Mouse (Mus musculus) urinary bladder, adult 2 months (tissue): Measurements from ENCODE around the gene Cxcl14. TPM values are rescaled to one million over a fixed set of nuclear protein-coding genes. Genes with fewer than 3 reads are reported as not detected.

ENCODE experiments used
- DNase-seq: peaks from one replicate; pipeline ENCODE4 v3.0.0; 2022; ENCODE audit warnings: low spot score
- polyA plus RNA-seq: library from polyadenylated mRNA; depleted of rRNA; stranded (reverse); fragments of >200 nt; gene quantifications from 2 replicates; pipeline ENCODE4 v1.2.3, GENCODE M21; 2012

The Cxcl14 gene
- polyA plus RNA-seq, 1 experiment: 402 TPM

DNA sequence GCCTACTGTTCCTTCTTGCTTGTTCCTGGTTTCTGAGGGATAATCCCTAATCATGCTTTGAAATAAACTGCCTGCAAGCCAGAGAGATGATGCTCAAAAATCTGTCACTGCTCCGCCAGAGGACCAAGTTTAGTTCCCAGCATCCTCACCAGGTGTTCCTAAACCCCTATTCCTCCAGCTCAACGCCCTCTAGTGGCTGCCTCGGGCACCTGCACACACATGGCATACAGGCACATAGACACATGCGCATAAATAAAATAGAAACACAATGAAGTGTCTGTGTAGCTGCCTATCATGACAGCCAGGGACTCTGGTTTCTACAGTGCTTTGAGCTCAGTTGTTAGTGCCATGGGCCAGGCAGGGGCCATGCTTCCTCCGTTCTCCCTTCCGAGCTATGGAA lies 6.4 kb downstream of the Cxcl14 start:
- no peak for DNase-seq

DNA sequence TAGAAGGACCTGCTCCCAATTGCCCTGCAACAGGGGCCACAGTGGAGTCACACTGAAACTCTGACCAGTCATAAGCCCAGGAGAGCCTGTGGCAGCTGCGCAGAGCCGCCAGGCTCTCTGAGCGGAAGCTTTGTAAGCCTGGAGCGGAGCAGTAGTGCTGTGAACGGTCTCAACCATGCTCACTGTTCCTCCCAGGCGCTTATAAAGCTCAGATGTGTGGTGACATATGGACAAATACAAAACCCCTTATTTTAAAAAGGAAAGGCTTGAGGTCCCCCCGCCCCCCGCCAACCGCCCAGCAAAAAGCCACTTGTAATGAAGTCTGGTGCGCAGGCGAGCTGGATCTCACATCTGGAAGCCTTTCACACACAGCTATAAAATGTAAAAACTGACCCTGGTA lies 7.1 kb downstream of the Cxcl14 start:
- DNase-seq: no peak

DNA sequence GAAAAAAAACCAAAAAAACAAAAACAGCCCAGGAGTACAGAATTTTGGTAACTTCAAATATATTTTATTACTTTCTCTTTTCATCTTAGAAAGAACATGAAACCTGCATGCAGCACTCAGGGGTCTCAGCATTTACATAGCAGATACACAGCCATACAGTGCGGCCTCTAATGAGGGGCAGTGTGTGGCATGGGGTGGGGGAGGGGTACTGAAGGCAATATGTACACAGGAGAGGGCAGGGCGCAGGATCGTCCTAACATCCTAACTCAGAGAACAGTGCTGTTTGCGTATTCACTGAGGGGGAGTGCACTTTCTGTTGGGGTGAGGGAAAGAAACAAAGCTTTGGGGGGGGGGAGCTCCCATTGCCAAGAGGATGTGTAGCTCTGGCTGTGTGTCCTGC lies 7.8 kb downstream of the Cxcl14 start:
- DNase-seq: no peak

DNA sequence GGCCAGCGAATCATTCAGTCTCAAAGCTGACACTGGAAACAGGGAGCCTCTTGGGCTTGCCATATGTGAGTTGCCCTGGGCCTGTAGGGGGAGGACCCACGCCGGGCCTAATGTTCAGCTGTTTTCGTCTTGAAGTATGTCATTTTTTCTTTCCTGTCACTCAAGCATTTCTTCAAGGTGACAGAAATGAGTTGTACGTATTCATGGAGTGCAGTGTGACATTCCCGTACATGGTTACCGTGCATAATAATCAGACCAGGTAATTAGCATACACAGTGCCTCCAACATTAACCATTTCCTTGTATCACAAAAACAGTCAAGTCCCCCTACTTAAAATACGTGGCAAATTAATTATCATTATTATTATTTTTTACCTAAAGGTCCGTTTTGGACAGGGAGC lies 9.3 kb downstream of the Cxcl14 start:
- no peak for DNase-seq

DNA sequence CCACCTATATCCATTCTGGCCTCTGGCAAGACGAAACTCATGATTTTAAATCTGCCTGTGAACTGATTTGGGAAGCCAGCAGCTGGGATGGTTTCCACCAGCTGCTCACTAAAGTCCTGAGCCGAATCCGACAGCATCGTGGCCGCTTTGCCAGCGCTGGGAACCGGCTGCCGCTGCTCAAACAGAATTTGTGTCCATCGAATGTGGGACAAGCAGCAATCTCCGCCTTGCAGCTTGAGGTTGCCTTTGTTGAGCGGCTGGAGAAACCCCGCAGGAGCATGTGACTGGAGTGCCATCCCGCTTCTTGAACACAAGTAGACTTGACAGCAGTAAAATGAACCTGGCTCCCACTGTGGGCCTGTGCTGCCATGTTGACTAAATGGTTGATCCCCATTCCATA lies 13.0 kb downstream of the Cxcl14 start:
- no peak for DNase-seq

DNA sequence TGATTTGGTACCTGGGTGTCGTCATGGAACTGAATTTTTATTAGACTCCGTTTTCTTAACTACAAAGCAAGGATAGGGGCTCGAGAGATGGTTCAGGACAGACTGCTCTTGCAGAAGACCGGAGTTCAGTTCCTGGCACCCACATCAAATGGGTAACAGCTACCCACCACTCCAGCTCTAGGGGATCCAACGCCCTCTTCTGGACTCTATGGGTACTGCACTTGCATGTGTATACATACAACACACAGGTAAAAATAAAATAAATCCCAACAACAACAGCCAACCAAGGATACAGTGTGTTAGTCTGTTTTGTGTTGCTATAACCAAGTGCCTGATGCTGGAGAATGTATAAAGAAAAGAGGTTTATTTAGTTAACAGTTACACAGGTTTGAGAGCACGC lies 16.0 kb downstream of the Cxcl14 start:
- DNase-seq: no peak

DNA sequence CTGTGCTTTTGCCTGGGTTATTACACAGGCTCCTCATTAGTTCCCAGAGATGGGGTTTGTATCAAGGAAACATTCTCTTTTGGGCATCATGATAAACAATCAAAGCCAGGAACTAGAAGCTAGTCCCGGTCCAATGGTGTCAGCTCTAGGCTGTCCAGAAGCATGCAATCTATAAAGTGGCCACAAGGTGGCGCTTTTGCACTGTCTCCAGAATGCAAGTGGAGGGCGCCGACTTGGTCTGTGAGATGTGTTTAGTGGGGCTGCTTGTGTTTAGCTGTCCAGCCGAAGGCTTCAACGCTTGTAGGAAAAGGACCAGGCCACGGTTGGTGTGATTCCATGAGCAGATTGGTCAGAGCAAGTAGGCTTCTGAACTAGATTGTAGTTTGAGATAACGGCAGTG lies 16.9 kb downstream of the Cxcl14 start:
- DNase-seq: peak; percentile 75

DNA sequence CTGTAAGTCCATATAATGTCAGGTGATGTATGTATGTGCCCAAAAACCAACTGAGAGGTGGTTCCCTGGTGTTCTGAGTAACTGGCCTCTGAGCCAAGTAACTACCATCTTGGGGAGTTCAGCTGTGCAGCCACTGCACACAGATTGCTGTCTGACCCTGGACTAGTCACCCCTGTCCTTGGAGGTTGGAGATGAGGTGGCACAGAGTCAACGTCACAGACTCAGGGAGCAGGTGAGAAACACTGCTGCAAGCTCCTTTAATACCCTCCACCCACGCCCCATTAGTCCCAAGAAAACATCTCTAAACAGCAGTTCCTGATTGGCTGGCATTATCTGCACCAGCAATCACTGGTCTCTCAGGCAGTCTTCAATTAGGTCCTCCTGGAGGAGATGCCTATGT lies 21.2 kb downstream of the Cxcl14 start:
- DNase-seq: no peak

DNA sequence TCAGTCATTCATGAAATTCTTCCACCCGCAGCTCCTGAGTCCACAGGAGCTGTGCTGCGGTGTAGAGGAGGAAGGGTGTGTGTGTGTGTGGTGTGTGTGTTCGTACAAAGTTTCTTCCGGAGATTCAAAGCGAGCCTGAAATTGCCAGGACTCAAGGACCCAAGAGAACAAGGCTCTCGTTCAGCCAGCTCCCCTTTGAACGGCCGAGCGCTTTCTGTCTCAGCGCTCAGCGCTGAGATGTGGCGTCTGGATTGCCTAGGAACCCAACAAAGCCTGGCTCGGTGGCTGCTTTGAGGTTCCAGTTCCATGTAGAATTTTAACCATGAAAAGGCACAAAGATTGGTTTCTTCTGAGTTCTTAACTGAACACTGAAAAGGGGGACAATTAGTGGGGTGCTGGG lies 26.2 kb downstream of the Cxcl14 start:
- no peak for DNase-seq

DNA sequence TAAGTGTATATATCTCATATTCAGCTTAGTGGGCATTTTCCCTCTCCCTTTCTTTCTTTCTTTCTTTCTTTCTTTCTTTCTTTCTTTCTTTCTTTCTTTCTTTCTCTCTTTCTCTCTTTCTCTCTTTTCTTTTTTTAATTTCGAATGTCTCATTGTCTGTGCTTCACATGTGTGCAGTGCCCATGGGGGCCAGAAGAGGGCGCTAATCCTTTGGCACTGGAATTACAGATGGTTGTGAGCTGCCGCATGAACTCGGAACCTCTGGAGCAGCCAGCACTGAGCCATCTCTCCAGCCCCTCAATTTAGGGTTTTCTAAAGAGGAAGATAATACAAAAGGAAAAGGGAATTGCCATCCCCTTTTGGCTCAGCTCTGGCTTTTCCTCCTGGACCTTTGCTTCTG lies 29.0 kb downstream of the Cxcl14 start:
- no peak for DNase-seq

DNA sequence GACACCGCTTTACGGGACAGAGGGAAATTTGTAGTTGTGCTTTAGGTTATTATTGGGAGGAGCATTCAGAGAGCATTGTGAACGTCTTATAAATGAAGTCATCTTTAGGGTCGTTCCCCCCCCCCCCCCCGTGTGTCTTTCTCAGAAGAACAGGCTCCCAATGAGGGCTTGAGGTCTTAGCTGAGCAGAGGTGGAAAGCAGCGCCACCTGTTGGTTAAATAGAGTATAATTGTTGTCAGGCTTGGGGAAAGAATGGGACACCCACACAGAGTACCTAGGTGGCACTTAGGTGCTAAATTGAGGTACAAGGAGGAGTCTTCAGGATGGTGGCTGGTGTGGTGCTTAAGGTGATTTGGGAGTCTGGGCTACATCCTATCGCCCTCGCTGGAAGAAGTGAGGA lies 29.9 kb downstream of the Cxcl14 start:
- no peak for DNase-seq

DNA sequence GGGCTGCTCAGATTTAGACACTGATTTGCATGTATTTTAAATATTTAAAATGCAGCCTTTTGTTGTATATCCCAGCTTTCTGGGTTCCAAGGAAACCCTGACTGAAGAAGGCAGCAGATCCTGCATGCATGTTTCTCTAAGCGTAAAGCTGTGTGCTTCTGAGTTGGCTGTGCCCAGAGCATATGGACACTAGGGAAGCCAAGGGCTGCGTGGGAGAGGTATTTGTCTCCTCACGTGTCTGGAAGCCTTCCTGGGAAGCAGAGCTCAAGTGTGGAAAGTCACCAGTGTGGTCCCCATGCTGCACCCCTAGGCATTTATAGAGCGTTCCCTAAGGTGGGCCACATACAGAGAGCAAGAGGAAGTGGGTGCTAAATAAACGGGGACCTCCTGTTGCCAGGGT lies 30.7 kb downstream of the Cxcl14 start:
- DNase-seq: no peak

DNA sequence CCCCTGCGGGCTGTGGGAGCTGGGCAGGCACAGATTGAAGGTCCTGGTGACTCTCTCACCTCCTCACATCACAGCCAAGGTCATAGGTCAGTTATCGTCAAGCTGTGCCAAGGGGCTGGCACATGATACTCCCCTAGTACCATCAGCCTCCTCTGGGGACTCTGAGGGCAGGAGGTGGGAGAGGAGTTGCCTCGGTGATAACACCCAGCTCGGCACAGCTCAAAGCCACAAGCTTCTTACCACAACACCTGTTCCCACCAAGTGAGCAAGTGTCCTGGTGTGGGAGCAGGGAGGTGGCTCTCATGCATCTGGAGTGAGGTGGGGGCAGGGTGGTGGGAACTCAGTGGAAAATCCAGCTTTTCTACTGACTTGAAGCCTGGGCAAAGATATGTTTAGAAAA lies 34.1 kb downstream of the Cxcl14 start:
- DNase-seq: no peak

DNA sequence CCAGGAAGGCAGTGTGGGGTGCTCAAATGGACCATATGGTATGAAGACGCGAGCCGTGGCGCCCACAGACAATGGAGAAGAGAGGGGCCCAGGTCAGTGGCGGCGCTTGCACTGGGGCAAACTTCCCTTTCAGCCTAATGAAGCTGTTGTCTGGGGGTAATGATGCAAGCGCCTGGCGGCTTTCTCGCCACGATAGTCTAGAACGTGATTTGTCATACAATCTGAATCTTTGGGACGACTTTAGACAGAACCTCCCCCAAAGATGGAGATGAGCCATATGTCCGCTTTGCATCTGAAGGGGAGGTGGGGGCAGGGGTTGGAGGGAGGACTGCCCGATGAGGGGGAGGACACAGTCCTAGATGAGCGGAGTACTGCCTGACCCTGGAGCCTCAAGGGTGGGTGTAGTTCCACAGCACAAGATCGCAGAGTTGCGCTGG lies 36.0 kb downstream of the Cxcl14 start:
- no peak for DNase-seq

DNA sequence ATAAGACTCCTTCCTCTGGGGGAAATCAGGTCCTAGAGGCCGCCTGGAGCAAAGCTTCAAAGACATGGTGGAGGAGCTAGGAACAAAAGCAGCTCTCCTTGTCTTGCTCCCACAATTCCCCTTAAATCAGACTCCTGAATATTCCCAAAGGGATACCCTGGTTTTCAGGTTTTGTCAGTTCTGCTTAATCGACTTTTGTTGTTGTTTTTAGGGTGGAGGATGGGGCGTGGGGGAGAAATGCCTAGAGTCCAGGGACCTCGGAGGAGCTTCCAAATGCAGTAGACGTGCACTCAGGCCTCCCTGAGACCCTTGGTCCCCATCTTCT lies 36.5 kb downstream of the Cxcl14 start:
- DNase-seq: no peak

DNA sequence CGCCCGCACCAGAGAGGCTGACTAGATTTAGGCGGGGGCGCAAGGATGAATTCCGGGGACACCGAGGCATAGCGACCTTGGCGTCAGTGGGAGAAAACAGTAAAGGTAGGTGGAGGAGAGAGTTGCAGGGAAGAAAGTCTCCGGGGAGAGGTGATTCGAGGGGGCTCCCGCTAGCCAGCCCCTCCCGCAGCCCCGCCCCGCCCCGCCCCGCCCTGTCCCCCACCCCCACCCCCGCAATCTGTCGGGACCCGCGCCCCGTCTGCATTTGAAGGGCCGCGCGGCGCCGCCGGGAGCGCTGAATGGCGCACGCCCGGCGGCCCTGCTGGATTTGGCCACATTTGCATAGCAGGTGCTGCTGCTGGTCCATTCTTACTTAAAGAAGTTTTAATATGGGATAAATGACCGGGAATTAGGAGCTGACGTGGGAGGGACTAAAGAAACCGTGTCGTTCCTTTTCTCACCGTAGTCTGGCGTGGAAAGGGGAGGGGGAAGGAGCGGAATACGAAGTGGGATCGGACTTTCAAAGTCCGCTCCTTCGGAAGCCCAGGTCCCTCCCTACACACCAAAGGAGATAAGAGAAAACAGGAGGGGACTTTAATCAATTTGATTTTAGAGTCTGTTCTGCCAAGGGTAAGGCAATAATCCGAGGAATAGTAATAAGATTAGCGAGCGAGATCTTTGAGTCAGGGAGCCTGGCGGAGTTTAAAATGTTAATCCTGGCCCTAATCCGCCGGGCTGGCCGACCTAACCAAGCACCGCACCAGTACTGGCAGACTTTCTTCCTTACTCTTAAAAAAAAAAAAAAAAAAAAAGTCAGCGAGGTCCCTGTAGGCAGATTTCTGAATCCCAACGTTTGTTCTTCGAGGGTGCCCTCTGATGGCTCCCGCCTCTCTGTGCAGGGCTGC lies 37.1 kb downstream of the Cxcl14 start:
- DNase-seq: no peak

DNA sequence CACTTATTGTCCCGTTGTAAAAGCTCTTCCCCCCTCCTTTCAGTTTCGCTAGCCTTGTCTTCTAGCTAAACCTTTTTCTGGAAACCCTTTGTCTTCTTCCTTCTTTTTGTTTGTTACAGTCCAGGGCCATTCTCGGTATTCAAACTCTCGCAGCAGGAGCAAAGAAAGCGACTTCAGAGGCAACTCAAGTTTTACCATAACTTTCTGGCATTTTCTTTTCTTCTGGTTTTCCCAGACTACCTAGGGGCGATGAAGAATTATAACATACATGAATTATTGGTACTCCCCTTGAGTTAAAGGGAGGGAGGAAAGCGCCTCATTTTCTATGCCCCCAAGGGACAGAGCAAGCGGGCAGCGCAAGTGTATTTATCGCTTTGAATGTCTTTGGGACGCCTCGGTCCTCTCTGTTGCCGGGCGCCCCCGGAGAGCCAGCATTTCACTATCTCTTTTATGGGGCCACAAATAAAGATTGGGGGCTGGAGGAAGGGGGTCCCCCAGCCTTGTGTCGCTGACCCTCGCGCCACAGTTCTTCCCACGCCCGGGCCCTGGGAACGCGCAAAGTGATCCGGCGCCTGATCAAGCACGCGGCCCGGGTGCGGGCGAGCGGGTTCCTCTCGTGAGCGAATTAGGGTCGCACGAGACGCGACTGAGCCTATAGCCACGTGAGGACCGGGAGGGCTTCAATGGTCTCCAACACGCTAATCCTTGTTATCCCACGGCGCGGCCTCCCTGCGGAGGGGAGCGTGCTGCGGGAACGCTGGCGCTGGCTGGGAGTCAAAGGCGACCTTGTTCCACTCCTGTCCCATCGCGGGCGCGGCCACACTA lies 37.9 kb downstream of the Cxcl14 start:
- no peak for DNase-seq

DNA sequence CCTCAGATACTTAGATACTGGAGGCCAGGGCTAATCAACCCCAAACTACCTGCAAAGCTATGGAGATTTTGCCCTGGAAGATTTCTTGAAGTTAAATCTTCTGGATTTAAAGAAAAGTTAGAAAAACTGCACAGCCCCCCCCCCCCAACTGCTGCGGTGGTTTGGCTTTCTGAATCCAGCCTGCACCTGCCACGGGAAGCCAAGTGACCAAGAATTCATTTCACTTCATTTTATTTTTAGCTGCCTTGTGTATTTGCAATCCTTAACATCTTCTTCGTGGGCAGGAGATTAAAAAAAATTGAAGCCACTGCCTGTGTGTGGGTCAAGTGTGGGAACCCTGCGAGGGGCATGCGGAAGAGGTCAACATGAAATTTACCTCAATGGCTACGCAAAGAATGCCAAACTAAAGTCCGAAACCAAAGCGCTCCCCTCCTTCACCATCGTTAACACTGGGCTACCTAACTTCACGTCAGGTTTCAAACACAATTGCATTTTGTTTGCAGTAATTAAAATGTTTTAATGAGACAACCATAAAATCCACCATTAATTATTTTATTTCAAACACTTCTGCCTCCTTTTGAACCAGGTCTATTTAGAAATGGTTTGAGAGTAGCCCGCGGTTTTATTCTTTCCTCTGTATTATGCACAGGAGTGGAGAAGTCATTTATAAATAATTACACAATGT lies 38.7 kb downstream of the Cxcl14 start:
- DNase-seq: no peak

DNA sequence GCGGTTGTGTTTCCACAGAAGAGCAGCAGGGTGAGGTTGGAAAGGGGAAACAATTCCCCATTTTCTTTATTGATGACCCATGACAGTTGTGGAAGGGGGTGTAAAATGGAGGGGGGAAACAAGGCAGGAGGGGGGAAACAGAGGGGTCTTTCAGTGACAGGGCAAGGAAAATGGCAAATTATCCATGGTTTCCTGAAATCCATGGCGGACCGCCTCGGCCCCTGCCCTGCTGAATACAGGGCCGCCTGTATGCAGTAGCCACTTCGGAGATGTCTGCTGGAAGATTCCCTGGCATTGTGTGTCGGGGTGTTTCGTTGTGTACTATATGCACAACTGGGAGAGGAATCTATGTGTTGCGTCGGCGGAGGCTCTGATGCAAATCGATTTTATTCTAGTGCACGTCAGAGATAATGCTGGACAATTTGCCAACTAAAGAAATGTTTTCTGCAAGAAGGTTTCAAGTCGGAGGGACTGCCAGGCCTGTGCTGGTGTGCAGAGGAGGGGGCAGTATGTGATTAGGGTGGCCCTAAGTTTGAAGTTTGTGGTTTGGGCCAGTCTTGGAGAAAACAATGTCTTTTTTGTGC lies 39.5 kb downstream of the Cxcl14 start:
- no peak for DNase-seq

DNA sequence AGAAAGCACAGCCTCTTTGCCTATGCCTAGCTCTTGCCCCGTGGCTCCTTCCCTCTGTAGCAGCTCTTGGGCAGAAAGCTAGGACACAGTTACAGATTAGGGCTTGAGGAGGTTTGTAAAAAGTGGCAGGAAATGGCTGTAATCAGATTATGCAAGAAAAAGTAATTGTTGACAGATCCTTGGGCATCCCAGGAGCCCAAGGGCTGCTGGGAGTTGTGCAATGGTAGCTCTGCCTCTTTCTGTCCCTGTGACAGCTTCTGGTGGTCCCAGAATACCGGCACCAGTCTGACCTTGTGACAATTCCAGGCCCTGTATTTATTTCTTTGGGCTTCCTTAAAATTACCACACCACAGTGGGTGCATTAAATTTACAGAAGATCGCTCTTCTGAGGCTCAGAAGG lies 43.0 kb downstream of the Cxcl14 start:
- no peak for DNase-seq

DNA sequence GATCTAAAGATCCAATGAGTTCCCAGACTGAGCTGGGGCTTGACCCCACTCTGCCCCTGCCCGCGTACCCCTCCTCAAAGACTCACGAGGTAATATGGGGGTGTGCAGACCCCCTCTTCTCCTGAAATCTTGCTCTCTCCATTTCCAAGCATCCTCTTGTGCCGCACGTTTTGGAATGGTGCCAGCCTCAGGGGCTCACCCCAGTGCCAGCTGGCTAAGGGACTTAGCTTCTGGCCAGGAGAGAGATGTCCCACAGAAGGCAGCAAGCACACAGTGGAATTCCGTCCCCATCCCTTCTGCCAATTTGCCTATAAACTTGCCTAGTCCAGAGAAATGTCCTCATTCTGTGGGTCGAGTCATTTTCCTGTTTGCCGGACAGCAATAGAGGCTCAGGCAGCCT lies 43.6 kb downstream of the Cxcl14 start:
- no peak for DNase-seq

DNA sequence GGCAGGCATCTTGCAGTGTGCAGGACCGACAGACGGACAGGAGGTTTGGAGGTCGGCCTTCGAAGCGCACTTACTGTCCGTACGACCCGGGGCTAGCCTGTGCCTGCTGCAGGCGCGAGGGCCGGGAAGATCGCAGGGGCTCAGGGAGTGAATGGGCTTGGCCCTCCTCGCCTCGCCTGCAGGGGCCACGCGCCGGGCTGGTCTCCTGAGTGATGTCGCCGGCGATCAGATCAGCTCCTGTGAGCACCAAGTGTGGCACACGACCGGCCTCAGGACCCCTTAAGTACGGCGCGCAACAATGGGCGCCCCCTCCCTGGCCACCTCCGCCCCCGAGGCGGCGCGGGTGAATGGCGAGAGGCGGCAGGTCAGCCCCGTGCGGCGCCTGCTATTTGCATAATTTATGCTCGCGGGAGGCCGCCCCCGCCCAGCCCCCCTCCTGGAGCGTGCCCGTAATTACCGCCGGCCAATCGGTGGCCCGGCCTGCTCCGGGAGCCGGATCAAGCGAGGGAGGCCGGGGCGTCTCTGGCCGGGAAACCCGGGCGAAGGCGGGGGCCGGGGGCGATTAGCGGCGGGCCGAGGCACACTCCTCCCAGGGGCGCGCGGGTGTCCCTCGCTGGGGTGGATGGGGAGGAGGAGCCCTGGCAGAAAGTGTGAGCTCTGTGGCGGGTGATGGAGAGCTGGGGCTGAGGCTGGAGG lies 44.3 kb downstream of the Cxcl14 start, which contains the start of gene Neurog1:
Neurog1 (minus strand) TSS at position 240 of the 696 bp plus-strand sequence.
- no peak for DNase-seq
